Mouse (Mus musculus) kidney, postnatal 0 days (tissue): ENCODE measurements at regions not wholly inside any gene's neighbourhood (a gene's known extent, or its start where the extent isn't known, plus 50 kb on each side); places are given as distances from the start of the nearest gene placed in this dataset.

ENCODE experiments used
- ATAC-seq: fragments of 200-750 bp; cut with Nextera tagmentation; replicated peaks from 2 replicates; pipeline ENCODE4 v1.8.0; 2017; ENCODE audit warnings: low read depth, moderate number of reproducible peaks, moderate TSS enrichment, moderate library complexity; ENCODE audit not compliant: low FRiP score
- DNase-seq: peaks from one replicate; pipeline ENCODE4 v3.0.0-alpha.2; 2016; ENCODE audit warnings: low spot score
- H3K27ac ChIP-seq: fragments of 300-500 bp; sonication (generic); 2 replicates; pipeline ENCODE4 v1.5.1; 2014; ENCODE audit warnings: mild to moderate bottlenecking
- H3K27me3 ChIP-seq: fragments of 300-500 bp; sonication (generic); 2 replicates; pipeline ENCODE4 v1.6.1; 2014; ENCODE audit warnings: low read length, mixed read lengths; ENCODE audit not compliant: insufficient read depth
- H3K36me3 ChIP-seq: fragments of 300-500 bp; sonication (generic); 2 replicates; pipeline ENCODE4 v1.6.1; 2014; ENCODE audit warnings: low read length, mixed read lengths; ENCODE audit not compliant: insufficient read depth
- H3K4me1 ChIP-seq: fragments of 300-500 bp; sonication (generic); replicated peaks from 2 replicates; pipeline ENCODE4 v1.6.1; 2014; ENCODE audit warnings: antibody characterized with exemption, low read length, mixed read lengths; ENCODE audit not compliant: insufficient read depth
- H3K4me2 ChIP-seq: fragments of 300-500 bp; sonication (generic); 2 replicates; pipeline ENCODE4 v1.6.1; 2014; ENCODE audit warnings: mild to moderate bottlenecking, low read length, moderate library complexity, mixed read lengths
- H3K4me3 ChIP-seq: fragments of 300-500 bp; sonication (generic); replicated peaks from 2 replicates; pipeline ENCODE4 v1.5.1; 2014; ENCODE audit warnings: low read depth, low read length
- H3K9ac ChIP-seq: fragments of 300-500 bp; sonication (generic); 2 replicates; pipeline ENCODE4 v1.6.1; 2014; ENCODE audit warnings: low read depth, low read length
- H3K9me3 ChIP-seq: fragments of 300-500 bp; sonication (generic); replicated peaks from 2 replicates; pipeline ENCODE4 v1.6.1; 2016; ENCODE audit warnings: low read length, inconsistent platforms, mixed read lengths
- CTCF ChIP-seq: IDR thresholded peaks from 2 replicates; pipeline ENCODE4 v1.5.1; 2016; ENCODE audit warnings: antibody characterized with exemption, low read depth, mild to moderate bottlenecking, moderate library complexity
- WGBS: fragments of 180-500 bp; shearing (Covaris S2); extraction: QIAGEN DNeasy Blood & Tissue Kit; methylation state at CpG from one replicate; pipeline ENCODE4 v1.1.7; 2014; 5-methylcytosine and 5-hydroxymethylcytosine counted together

GRCm38 (mm10) chr8:7956745-7957144 is 704.3 kb downstream of the Efnb2 start:
- no peak overlapping the region for H3K4me2 ChIP-seq
- H3K36me3 ChIP-seq: no peaks in the 10 kb centered on the region
- DNase-seq: no peak
- H3K27me3 ChIP-seq: no peaks in the 10 kb centered on the region
- H3K4me3 ChIP-seq: no peak overlapping the region
- H3K9ac ChIP-seq: no peak overlapping the region
- H3K9me3 ChIP-seq: no peaks in the 10 kb centered on the region
- no peak for TF ChIP-seq CTCF
- no peaks in the 10 kb centered on the region for H3K4me1 ChIP-seq
- ATAC-seq: no peak
- no peak overlapping the region for H3K27ac ChIP-seq

GRCm38 (mm10) chr8:7954851-7955250 is 706.2 kb downstream of the Efnb2 start:
- Histone ChIP-seq H3K27me3 (no peaks in the 10 kb centered on the region), H3K9ac (no peak overlapping the region), H3K36me3 (no peaks in the 10 kb centered on the region), H3K27ac (no peak overlapping the region), H3K4me2 (no peak overlapping the region), H3K4me3 (no peak overlapping the region), H3K4me1 (no peaks in the 10 kb centered on the region), H3K9me3 (no peaks in the 10 kb centered on the region)
- DNase-seq: no peak
- WGBS: 90% methylated on average over 3 of the region's 3 CpGs
- ATAC-seq: no peak
- TF ChIP-seq CTCF: no peak

GRCm38 (mm10) chr8:7945966-7946775 is 714.9 kb downstream of the Efnb2 start:
- TF ChIP-seq CTCF: no peak
- Histone ChIP-seq H3K4me1 (no peaks in the 10 kb centered on the region), H3K36me3 (no peaks in the 10 kb centered on the region), H3K27me3 (no peaks in the 10 kb centered on the region), H3K4me2 (no peak overlapping the region), H3K9ac (no peak overlapping the region), H3K4me3 (no peak overlapping the region), H3K27ac (no peak overlapping the region), H3K9me3 (no peaks in the 10 kb centered on the region)
- DNase-seq: no peak
- ATAC-seq: no peak
- 80% methylated on average over 10 of the region's 10 CpGs for WGBS

GRCm38 (mm10) chr8:7936596-7936995 is 724.4 kb downstream of the Efnb2 start:
- no peaks in the 10 kb centered on the region for H3K27me3 ChIP-seq
- H3K36me3 ChIP-seq: no peaks in the 10 kb centered on the region
- no peak for DNase-seq
- H3K27ac ChIP-seq: no peak overlapping the region
- H3K4me3 ChIP-seq: no peak overlapping the region
- WGBS: 85% methylated on average over 2 of the region's 2 CpGs
- no peak for ATAC-seq
- H3K4me1 ChIP-seq: no peaks in the 10 kb centered on the region
- H3K4me2 ChIP-seq: no peak overlapping the region
- no peaks in the 10 kb centered on the region for H3K9me3 ChIP-seq
- no peak overlapping the region for H3K9ac ChIP-seq
- no peak for TF ChIP-seq CTCF

DNA sequence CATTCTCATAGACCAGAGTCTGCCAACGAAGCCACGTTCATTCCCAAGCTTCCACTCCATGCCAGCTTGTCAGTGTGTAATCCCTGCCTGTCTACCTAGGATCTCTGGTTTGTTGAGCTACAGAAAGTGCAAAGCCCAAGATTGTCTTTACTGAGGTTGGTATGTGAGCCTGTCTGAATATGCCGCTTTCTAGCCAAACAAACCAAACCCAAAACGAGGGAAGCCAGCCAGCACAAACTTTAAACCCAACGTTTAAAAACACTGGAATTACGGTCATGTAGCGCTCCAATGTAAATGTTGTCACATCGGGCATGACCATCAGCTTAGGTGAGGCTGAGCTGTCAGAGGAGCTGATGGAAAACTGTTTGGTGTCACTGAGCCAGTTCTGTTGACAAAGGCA is 741.6 kb downstream of the Efnb2 start:
- Histone ChIP-seq H3K4me3 (no peak overlapping the region), H3K4me2 (no peak overlapping the region), H3K9me3 (no peaks in the 10 kb centered on the region), H3K36me3 (no peaks in the 10 kb centered on the region), H3K9ac (no peak overlapping the region), H3K27me3 (no peaks in the 10 kb centered on the region), H3K27ac (no peak overlapping the region), H3K4me1 (no peaks in the 10 kb centered on the region)
- TF ChIP-seq CTCF: no peak
- DNase-seq: no peak
- ATAC-seq: no peak
- 64% methylated on average over 8 of the region's 8 CpGs for WGBS

GRCm38 (mm10) chr8:7894338-7894737 is 766.7 kb downstream of the Efnb2 start:
- H3K36me3 ChIP-seq: no peaks in the 10 kb centered on the region
- H3K27ac ChIP-seq: no peak overlapping the region
- H3K9me3 ChIP-seq: no peaks in the 10 kb centered on the region
- H3K9ac ChIP-seq: no peak overlapping the region
- 79% methylated on average over 3 of the region's 3 CpGs for WGBS
- no peaks in the 10 kb centered on the region for H3K27me3 ChIP-seq
- no peak overlapping the region for H3K4me2 ChIP-seq
- H3K4me1 ChIP-seq: no peaks in the 10 kb centered on the region
- TF ChIP-seq CTCF: no peak
- ATAC-seq (no peak), DNase-seq (no peak)
- no peak overlapping the region for H3K4me3 ChIP-seq

GRCm38 (mm10) chr8:7853169-7853568 is 807.9 kb downstream of the Efnb2 start:
- H3K36me3 ChIP-seq: no peaks in the 10 kb centered on the region
- 98% methylated on average over 1 of the region's 1 CpGs for WGBS
- no peak overlapping the region for H3K27ac ChIP-seq
- ATAC-seq (no peak), DNase-seq (no peak)
- H3K4me1 ChIP-seq: no peaks in the 10 kb centered on the region
- H3K4me2 ChIP-seq: no peak overlapping the region
- no peaks in the 10 kb centered on the region for H3K27me3 ChIP-seq
- no peaks in the 10 kb centered on the region for H3K9me3 ChIP-seq
- H3K9ac ChIP-seq: no peak overlapping the region
- TF ChIP-seq CTCF: no peak
- H3K4me3 ChIP-seq: no peak overlapping the region
